Mouse (Mus musculus): ENCODE results near the gene Shld2.

Gene Shld2

DNA sequence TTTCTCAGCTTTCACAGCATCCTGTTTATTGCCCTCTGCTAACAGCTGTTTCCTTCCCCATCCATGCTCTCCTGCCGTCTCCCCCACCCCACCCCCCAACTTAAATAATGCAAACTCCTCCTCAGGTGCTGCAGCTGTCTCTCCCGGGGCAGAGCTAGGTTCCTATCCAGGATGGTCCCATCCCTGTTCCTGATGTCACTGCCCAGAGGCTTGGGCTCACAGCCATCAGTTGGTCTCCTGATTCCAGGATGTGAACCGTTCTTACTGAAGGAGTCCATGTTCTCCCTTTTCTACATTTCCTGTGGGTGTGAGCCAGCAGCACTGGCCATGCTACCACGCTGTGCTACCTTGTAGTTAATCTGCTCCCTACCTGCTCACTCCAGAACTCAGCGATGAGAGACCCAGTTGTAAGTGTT is 7.0 kb downstream of the Shld2 start:
- TF ChIP-seq GATA4 (IDR thresholded peaks at IDR 0.05; ENCODE audit: insufficient replicate concordance, low read length): no peak

DNA sequence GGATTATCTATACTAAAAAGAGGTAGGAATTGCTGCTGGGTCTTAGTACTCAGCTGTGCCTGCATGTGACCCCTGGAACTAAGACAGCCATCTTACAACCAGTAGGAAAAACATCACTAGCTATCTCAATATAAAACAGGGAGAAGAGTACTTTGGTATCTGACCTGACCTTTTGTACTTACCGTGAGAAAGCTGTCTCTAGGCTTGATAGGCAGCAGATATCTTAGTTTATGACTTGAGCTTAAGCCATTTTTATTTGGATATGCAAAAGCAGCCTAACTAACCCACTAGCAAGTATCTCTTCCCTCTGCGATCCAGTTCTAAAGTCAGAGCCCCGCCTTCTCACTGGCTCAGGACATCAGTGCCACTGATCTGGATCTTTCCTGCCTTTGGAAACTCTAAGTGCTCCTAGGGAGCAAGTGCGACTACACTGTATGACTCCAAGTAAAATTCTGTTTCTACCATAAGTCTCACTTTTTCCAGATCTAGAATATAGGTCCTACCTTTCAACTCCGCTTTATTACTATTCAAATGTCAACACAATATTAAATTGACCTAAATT is 7.5 kb downstream of the Shld2 start:
- peak; percentile 64; the same call in 1 of the 2 replicates for TF ChIP-seq GATA4 (IDR thresholded peaks at IDR 0.05; ENCODE audit: insufficient replicate concordance, low read length)

DNA sequence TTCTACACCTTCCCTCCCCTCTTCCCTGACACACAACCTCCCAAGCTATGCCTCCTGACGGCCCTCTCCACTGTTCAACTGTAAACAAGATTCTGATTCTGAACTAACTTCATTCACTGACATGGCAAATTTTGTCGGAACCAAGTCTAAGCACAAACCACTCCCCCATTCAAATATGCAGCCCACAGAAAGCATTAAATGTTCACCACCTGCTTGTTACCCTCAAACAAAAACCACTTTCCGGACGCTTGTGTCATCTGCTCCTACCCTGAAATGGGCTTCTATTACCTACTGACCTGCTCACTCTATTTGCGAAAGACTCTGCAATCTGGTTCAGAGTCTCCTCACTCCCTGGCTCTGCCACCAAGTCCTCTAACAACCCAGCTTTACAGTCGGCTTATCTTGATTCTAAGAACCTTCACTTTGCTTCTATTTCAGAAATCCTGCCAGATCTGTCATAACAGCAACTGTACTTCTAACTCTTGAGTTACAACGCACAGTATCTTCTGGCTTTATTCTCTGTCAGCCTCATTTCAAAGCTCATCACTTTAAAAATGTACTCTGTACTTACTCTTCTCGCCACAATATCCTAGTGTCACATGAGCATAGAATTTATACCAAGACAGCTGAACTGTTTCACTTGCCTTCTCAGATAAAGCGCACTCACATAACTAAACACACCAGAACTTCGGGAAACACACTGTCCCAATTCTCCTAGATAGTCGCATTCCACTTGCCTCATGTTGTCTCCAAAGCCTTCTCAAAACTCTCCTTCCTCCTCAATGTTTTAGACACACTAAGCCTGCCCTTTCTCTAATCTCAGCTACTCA is 11.2 kb downstream of the Shld2 start:
- peak; percentile 29; the same call in 1 of the 2 replicates for TF ChIP-seq GATA4 (IDR thresholded peaks at IDR 0.05; ENCODE audit: insufficient replicate concordance, low read length)

DNA sequence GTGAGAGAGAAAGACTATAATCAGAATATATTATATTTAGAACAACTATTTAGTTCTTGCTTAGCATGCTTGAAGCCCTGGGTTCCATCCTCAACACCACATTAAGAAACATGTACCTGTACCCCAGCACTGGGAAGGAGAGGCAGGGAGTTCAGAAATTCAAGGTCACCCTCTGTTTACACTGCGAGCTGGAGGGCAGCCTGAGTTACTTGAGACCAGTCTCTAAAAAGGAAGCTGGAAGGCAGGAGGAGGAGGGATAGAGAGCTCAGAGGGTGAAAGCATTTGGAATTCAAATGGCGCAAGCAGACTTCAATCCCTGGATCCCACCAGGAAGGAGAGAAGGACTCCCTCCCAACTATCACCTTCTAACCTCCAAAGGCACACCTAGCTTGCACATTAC is 12.7 kb downstream of the Shld2 start:
- TF ChIP-seq GATA4 (IDR thresholded peaks at IDR 0.05; ENCODE audit: insufficient replicate concordance, low read length): no peak

DNA sequence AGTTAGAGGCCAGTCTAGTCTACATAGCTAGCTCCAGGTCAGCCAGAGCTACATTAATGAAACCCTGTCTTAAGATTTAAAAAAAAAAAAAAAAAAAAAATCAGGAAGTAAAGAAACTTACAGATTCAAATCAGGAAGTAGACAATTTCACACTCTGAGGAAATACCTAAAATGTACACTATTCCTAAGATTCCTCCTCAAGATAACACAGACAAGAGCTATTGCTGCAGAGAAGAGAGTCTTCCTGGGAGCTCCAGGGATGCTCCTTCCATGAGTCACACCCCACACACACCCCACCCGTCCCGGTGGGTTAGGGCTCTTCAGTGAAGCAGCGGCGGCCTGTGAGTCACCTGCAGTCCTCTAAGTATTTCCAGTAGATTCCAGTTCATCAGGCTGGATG is 13.3 kb downstream of the Shld2 start:
- no peak for TF ChIP-seq GATA4 (IDR thresholded peaks at IDR 0.05; ENCODE audit: insufficient replicate concordance, low read length)

DNA sequence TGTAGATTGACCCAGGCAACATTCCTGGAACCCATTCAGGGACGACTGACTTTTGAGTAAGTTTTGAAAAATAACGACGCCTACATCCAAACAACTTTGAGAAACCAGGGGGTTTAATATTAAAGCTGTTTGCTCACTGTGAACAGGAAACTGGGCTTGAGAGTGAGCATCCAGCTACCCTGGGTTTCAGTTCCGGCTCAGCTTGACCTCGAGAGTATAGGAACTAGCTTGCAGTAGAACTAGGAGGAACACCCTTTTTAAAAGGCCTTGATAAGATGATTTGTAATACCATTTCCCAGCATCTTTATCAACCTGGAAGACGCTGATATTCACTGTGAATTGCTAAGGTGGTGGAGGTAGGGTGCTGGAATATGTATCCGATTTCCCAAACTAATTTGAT is 13.9 kb downstream of the Shld2 start:
- TF ChIP-seq GATA4 (IDR thresholded peaks at IDR 0.05; ENCODE audit: insufficient replicate concordance, low read length): no peak

DNA sequence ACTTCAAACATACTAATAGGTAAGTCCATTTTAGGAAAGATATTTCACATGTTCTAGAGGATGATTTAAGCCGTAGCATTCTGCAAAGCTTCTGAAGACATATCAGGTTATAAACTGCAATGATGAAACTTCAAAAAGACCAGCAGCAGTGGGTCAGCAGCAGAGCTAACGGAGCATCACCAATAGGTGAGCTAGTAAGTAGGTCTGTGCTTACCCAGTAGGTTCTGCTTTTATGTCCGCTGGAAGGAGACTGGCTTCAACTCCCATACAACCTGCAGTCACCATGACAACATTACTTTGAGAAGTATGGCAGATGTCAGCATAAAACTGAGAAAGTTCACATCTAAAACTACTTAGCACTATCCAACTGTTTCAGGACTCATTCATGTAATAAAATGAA is 16.7 kb downstream of the Shld2 start:
- no peak for TF ChIP-seq GATA4 (IDR thresholded peaks at IDR 0.05; ENCODE audit: insufficient replicate concordance, low read length)

DNA sequence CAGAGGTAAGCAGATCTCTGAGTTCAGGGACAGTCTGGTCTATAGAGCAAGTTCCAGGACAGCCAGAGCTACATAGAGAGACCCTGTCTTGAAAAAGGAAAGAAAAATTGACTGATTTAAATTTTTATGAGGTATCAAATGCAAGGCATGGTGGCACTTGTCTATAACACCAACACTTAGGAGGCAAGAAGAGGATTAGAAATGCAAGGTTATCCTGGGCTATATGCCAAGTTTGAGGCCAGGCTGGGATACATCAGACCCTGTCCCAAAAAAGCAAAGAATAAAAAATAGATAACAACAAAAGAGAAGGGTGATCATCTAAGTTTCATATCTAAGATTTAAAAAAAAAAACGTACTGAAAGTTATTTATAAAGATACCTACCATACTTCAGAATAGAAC is 20.1 kb downstream of the Shld2 start:
- no peak for TF ChIP-seq GATA4 (IDR thresholded peaks at IDR 0.05; ENCODE audit: insufficient replicate concordance, low read length)

DNA sequence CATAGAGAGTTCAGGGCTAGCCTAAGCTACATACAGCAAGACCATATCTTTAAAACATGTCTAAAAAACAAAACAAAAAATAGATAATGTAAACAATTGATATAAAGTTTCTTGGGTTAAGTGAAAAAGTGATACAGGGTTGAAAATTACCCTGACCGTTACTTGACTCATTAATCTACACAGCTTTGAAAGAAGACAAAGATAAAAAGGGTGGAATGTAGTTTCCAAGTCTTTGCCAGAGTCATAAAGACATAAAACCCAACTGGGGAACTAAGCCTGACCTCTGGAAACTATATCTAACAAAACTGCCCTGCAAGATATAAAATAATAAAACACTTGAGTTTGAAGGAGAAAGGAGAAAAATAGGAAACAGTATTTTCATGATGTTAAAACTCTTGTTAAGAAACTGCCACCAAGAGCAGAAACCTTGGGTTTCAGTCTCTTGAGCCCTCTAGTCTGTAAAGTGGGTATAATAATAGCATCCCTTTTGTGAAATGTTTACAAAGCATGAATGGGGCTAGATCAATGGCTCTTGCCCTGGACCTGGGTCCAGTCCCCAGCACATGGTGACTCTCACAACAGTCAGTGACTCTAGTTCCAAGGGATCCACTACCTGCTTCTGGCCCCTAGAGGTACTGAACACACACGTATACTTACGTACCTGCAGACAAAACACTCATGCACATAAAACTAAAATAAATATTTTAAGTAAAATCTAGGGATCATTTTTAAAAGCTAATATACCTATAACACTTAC is 20.9 kb downstream of the Shld2 start:
- TF ChIP-seq GATA4 (IDR thresholded peaks at IDR 0.05; ENCODE audit: insufficient replicate concordance, low read length): no peak

DNA sequence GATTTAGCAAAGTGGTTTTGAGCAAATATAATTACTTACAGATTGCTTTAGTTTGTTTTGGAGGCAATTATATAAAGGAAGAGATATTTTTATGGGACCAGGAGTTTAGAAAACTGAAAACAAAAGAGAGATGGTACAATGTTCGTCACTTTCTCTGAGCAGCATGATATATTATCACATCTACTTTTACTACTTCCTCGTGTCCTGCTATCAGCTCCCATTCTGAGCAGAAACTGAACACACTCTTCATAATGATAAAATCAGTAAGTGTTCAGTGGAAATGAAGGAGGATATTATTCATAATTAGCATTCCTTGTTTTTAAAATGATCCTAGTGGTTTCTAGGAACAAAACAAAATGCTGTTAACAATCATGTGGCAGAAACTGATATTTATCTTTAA is 21.9 kb downstream of the Shld2 start:
- no peak for TF ChIP-seq GATA4 (IDR thresholded peaks at IDR 0.05; ENCODE audit: insufficient replicate concordance, low read length)

DNA sequence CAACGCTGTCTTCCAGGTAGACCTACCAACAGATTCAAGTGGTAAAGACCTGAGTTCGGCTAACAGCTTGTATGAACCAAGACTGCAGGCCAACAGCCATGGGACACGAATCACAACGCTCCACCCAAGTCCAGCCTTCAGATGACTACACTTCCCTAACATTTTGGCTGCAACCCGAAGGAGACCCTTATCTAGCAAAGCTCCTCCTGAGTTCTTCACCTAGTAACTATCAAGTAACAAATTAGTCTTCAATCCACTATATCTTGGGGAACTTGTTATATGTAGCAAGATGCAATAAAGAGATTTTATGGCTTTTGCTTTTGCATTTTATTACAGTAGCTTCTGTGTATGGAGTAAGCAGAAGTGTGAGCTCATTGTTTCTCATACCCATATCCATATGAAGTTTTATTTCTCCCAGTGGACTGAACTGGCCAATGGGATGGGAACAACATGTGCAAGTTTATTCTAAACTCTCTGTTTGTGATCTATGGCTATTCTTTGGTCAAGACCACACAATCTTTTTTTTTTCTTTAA is 28.5 kb downstream of the Shld2 start:
- TF ChIP-seq GATA4 (IDR thresholded peaks at IDR 0.05; ENCODE audit: insufficient replicate concordance, low read length): no peak

DNA sequence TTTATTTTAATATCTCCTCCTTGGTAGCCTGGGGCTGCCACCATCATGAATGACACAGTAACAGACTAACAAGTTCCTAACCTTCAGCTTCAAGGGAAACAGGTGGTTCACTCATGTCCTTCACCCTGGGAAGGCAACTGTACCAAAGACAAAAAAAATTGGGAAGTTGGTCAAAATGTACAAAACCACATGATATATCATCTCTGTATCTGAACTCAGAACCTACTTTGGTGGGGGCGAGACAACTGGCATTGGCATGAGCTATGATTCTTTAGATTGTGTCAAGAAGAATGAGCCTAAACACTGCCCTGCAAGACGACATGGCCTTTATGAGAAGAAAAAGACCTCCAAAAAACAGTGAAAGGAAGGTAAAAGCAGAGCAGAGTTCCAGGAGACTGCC is 29.5 kb downstream of the Shld2 start:
- no peak for TF ChIP-seq GATA4 (IDR thresholded peaks at IDR 0.05; ENCODE audit: insufficient replicate concordance, low read length)

DNA sequence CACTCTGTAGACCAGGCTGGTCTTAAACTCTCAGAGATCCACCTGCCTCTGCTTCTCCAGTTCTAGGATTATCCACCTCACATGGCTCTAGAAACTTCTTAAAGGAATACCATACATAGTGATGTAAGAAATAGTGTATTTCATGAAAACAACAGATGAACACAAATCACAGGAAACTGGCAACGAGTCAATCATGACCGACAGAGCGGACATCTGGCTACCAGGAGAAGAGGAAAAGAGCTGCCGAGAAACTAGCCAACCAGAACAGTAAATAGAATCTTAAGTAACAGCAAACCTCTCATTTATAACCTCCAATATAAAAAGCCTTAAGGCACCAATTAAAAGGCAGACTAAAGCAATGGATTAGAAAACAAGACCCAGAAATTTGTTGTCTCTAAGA is 30.6 kb downstream of the Shld2 start:
- no peak for TF ChIP-seq GATA4 (IDR thresholded peaks at IDR 0.05; ENCODE audit: insufficient replicate concordance, low read length)

DNA sequence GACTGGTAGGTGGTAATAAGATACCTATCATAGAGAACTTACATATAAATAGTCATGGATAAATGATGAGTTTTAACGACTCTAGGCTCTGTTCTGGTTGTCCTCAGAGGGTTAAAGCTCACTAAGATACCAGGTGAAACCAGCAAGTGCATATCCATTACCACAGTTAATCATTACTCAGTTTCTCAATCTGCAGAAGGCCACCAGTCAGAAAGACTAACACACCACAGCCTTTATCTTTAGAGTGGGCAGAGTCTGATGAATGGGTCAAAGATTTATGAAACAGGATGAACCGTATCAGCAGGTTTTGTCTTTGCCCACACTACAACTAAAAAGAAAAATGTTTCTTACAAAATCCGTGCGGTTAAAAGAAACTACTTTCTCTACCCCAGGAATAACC is 35.1 kb downstream of the Shld2 start:
- TF ChIP-seq GATA4 (IDR thresholded peaks at IDR 0.05; ENCODE audit: insufficient replicate concordance, low read length): peak; percentile 93

DNA sequence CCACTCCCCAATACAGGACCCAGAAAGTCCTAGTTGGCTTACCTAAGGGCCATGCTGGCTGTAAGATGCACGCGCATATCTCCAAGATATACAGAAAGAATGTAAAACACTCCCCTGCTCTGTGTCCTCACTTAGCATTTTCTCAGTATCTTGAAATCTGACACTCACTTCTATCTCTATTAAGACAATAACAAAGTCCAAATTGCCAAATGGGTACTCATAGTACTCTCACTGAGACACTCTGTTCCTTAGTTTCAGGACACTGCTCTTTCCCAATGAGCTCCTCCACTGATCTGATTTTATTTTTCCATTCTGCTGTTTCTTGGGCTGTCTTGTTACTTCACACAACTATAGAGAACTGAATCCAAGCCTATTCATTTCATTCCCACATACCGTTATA is 36.2 kb downstream of the Shld2 start:
- TF ChIP-seq GATA4 (IDR thresholded peaks at IDR 0.05; ENCODE audit: insufficient replicate concordance, low read length): peak; percentile 93

DNA sequence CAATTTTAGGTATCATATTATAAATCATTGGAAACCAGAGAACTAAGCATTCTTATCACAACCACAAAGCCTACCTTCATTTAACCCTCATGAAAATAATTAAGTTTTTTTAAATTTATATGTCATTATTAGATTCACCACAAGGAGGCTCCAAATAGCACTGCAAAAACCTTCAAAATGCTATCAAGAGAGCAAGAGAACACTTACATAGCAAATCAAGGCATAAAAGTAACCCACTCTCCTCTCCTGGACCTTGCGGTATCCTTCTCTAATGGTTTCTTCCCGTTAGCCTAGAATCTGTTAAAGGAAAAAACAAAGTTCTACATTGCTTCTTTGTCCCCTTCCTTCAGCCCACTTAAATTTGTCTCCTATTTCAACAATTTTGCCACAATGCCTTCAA is 37.0 kb downstream of the Shld2 start:
- no peak for TF ChIP-seq GATA4 (IDR thresholded peaks at IDR 0.05; ENCODE audit: insufficient replicate concordance, low read length)

All from liver, adult (tissue).